Mouse (Mus musculus): Measurements from ENCODE around the gene Mecr. TPM values are rescaled to one million over a fixed set of nuclear protein-coding genes. Genes with fewer than 3 reads are reported as not detected.
A peak's percentile ranks its signal among the peaks of the same experiment; 100 is the strongest.

Gene Mecr
- polyA plus RNA-seq, 1 experiment = 22.7 TPM

DNA sequence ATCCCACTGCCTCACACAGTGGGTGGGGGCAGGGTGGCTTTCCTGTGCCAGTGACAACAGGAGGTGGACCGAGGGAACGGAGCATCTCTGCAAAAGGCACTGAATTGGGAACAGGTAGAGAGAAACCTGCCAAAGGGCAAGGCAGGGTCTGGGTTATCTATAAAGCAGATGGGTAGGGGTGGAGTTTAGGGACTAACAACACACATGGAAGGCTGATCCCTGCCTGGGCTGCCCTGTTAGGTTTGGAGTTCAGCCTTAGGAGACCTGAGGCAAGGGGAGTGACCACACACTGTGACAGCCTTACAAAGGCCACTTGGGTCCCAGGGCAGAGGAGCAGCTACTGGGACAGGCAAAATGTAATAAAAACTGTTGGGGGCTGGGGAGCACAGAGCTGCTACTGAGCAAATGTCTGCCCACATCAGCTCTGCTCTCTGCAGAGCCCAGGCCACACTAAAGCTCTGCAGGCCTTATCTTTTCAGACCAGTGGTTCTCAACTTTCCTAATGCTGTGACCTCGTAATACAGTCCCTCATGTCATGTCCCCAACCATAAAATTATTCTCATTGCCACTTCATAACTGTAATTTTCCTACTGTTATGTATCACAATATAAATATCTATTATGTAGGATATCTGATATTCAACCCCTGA is 10.4 kb upstream of the Mecr start:
- 72% methylated on average over 3 of the region's 3 CpGs for WGBS
- DNase-seq = no peak

GRCm38 (mm10) chr4:131833971-131834609 is 9.2 kb upstream of the Mecr start:
- peak; percentile 20; the same call in 1 of the 2 replicates for TF ChIP-seq CTCF (IDR thresholded peaks at IDR 0.05; ENCODE audit: insufficient read depth, low read length)
- no peak for TF ChIP-seq POLR2A (IDR thresholded peaks at IDR 0.05; ENCODE audit: borderline replicate concordance, extremely low read depth, low read depth, low read length)
- 40% methylated on average over 9 of the region's 9 CpGs for WGBS
- Histone ChIP-seq H3K4me3 (replicated peaks; ENCODE audit: extremely low read depth, low read depth, low read length) (no peak overlapping the region), H3K4me1 (ENCODE audit: control insufficient read depth, insufficient read depth, low read length) (peaks cover 6% of the 10 kb centered on the region)
- DNase-seq = no peak

More for the DNA sequence above, 10.4 kb upstream of the Mecr start:
- no peak overlapping the region for H3K4me3 ChIP-seq (replicated peaks; ENCODE audit: extremely low read depth, low read depth, low read length)
- peaks cover 4% of the 10 kb centered on the region for H3K4me1 ChIP-seq (ENCODE audit: control insufficient read depth, insufficient read depth, low read length)
- TF ChIP-seq POLR2A (IDR thresholded peaks at IDR 0.05; ENCODE audit: borderline replicate concordance, extremely low read depth, low read depth, low read length) = no peak
- no peak for TF ChIP-seq CTCF (IDR thresholded peaks at IDR 0.05; ENCODE audit: insufficient read depth, low read length)

GRCm38 (mm10) chr4:131836351-131836881 is 6.9 kb upstream of the Mecr start:
- H3K4me1 ChIP-seq (ENCODE audit: control insufficient read depth, insufficient read depth, low read length) = peaks cover 6% of the 10 kb centered on the region
- TF ChIP-seq POLR2A (IDR thresholded peaks at IDR 0.05; ENCODE audit: borderline replicate concordance, extremely low read depth, low read depth, low read length) (no peak; the same call in 1 of the 2 replicates), CTCF (IDR thresholded peaks at IDR 0.05; ENCODE audit: insufficient read depth, low read length) (no peak)
- peak; percentile 55 for DNase-seq
- 1% methylated on average over 39 of the region's 39 CpGs for WGBS
- peak overlapping the region; percentile 78 for H3K4me3 ChIP-seq (replicated peaks; ENCODE audit: extremely low read depth, low read depth, low read length)

- H3K4me3 ChIP-seq (replicated peaks; ENCODE audit: extremely low read depth, low read depth, low read length) = peak overlapping the region; percentile 78
- TF ChIP-seq CTCF (IDR thresholded peaks at IDR 0.05; ENCODE audit: insufficient read depth, low read length) (no peak), POLR2A (IDR thresholded peaks at IDR 0.05; ENCODE audit: borderline replicate concordance, extremely low read depth, low read depth, low read length) (0 out of 2 replicates have a peak, but pooled peaks have one; percentile 17)
- peak; percentile 54 for DNase-seq
- peaks cover 6% of the 10 kb centered on the region for H3K4me1 ChIP-seq (ENCODE audit: control insufficient read depth, insufficient read depth, low read length)
- under 1% methylated on average over 76 of the region's 76 CpGs for WGBS
Observed at GRCm38 (mm10) chr4:131836891-131837491, 6.3 kb upstream of the Mecr start.

DNA sequence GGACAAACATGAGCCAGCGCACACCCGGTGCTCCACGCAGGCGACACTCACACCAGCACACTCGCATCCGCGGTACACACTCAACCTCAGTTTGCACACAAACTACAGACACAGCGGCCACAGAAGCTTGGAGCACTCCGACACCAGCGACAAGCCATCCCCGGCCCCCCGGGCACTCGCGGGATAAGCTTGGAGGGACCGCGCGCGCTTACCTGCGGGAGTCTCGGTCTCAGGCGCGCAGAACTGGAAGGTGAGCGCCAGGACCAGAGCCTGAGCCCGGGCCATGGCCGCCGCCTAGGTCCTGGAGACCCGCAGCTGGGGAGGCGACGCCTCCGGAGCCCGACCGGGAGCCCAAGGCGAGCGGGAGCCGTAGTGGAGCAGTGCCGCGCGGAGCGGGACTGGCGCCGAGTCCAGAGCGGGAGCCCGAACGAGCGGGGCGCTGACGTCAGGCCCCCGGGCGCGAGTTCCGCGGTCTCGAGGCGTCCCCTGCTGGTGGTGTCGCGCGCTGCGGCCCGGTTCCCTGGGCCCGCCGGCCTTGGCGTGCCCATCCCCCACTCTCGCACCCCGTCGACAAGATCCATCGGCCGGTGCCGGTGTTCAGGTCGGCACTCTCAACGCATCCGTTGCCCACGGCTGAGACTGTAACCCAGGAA is 5.3 kb upstream of the Mecr start, which contains the start of gene Ptpru:
Gene Ptpru (minus strand): TSS at position 417 of the 653 bp plus-strand sequence.
- TF ChIP-seq POLR2A (IDR thresholded peaks at IDR 0.05; ENCODE audit: borderline replicate concordance, extremely low read depth, low read depth, low read length) (peak; percentile 48; the same call in 1 of the 2 replicates), CTCF (IDR thresholded peaks at IDR 0.05; ENCODE audit: insufficient read depth, low read length) (peak; percentile 65)
- peak; percentile 98 for DNase-seq
- under 1% methylated on average over 70 of the region's 72 CpGs for WGBS
- Histone ChIP-seq H3K4me3 (replicated peaks; ENCODE audit: extremely low read depth, low read depth, low read length) (peak within 1 kb of the TSS; percentile 78), H3K4me1 (ENCODE audit: control insufficient read depth, insufficient read depth, low read length) (peaks cover 6% of the 10 kb centered on the region)

DNA sequence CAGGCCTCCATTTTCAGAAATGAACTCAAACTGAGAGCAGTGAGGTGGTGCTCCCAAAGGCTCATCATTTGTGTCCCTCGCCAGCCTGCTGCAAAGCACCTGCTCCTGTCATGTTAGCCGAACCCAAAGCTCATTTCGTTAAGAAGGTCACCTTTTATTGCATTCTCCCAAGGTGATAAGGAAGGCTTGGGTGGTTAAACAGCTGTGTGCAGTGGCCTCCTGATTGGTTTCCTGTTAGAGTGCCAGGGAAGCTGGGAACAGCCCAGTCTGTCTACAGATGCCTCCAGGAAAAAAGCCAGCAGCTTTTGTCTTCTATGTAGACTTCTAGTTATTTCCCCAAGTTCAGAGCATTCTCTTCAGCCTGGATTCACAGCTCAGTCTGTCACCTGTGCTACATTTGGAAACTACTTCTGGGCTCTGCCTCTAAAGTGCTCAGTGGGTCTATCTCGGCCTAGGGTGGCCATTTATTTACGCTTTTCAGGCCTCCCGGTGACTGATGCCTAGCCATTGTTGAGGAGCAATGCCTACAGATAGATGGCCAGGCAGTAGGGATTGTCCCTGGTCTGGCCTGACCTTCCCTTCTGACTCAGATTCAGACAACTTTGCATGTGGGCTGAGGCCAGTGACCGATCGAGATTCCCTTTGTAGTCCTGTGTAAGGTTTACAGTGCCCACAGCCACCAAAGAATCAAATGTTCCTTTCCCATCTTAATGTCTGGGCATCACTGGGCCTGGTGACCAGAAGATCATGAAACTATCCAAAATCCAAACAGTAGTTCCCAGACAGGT is 2.9 kb downstream of the Mecr start:
- no peak for DNase-seq
- peaks cover 5% of the 10 kb centered on the region for H3K4me1 ChIP-seq (ENCODE audit: control insufficient read depth, insufficient read depth, low read length)
- 83% methylated on average over 8 of the region's 8 CpGs for WGBS
- TF ChIP-seq POLR2A (IDR thresholded peaks at IDR 0.05; ENCODE audit: borderline replicate concordance, extremely low read depth, low read depth, low read length) (no peak), CTCF (IDR thresholded peaks at IDR 0.05; ENCODE audit: insufficient read depth, low read length) (no peak)
- no peak overlapping the region for H3K4me3 ChIP-seq (replicated peaks; ENCODE audit: extremely low read depth, low read depth, low read length)

DNA sequence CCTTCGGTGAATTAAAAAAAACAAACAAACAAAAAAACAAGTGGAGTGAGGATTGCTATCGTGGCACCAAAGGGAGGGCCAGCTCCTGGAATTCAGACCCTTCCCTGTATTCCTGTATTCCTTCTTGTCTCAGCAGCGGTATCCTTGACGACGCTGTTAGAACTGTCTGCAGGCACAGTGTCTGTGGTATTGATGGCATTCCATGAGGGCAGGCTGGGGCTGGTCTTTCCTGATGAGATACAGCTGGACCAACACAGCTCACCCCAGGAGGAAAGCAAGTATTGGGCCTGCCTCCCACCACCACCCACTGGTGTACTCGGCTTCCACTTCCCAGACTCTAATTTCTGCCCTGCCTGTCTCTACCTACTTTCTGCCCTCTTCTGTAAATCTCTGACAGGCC is 4.8 kb downstream of the Mecr start:
- TF ChIP-seq POLR2A (IDR thresholded peaks at IDR 0.05; ENCODE audit: borderline replicate concordance, extremely low read depth, low read depth, low read length) = no peak
- TF ChIP-seq CTCF (IDR thresholded peaks at IDR 0.05; ENCODE audit: insufficient read depth, low read length) = no peak
- DNase-seq = no peak
- H3K4me1 ChIP-seq (ENCODE audit: control insufficient read depth, insufficient read depth, low read length) = peaks cover 5% of the 10 kb centered on the region
- WGBS = 61% methylated on average over 6 of the region's 6 CpGs
- H3K4me3 ChIP-seq (replicated peaks; ENCODE audit: extremely low read depth, low read depth, low read length) = no peak overlapping the region

GRCm38 (mm10) chr4:131849986-131850638 is 6.8 kb downstream of the Mecr start:
- no peak for DNase-seq
- Histone ChIP-seq H3K4me1 (ENCODE audit: control insufficient read depth, insufficient read depth, low read length) (peaks cover 5% of the 10 kb centered on the region), H3K4me3 (replicated peaks; ENCODE audit: extremely low read depth, low read depth, low read length) (no peak overlapping the region)
- TF ChIP-seq POLR2A (IDR thresholded peaks at IDR 0.05; ENCODE audit: borderline replicate concordance, extremely low read depth, low read depth, low read length) = no peak
- TF ChIP-seq CTCF (IDR thresholded peaks at IDR 0.05; ENCODE audit: insufficient read depth, low read length) = no peak
- WGBS = 17% methylated on average over 5 of the region's 5 CpGs

Measured in lung, adult 2 months (tissue).